Mouse (Mus musculus) gastrocnemius, adult 2 months (tissue): ENCODE results near the gene Vps37c. TPM values are rescaled to one million over a fixed set of nuclear protein-coding genes. Genes with fewer than 3 reads are reported as not detected.

Experiments used
- DNase-seq: peaks from one replicate; pipeline ENCODE4 v3.0.0; 2022
- H3K27ac ChIP-seq: fragments of 200-600 bp; 2 replicates; pipeline ENCODE4 v1.8.1; 2022; ENCODE audit warnings: mild to moderate bottlenecking
- H3K4me3 ChIP-seq: fragments of 200-600 bp; 2 replicates; pipeline ENCODE4 v1.8.1; 2022; ENCODE audit warnings: mild to moderate bottlenecking, moderate library complexity
- CTCF ChIP-seq: fragments of 200-600 bp; IDR thresholded peaks from 2 replicates; pipeline ENCODE4 v1.8.1; 2022; ENCODE audit warnings: antibody characterized with exemption, mild to moderate bottlenecking, moderate library complexity
- intact Hi-C: fragments of 180-260 bp; cut with DNase I; formaldehyde crosslinking; loops from one replicate; pipeline ENCODE4 v1.15.1; 2025
- total RNA-seq, 2 experiments: library from RNA; stranded (reverse); gene quantifications; 2 replicates each; pipeline ENCODE4 v1.2.3; 2021

Vps37c gene
- total RNA-seq, 2 experiments from 2014 or later, result 20.7 to 26.3 TPM

DNA sequence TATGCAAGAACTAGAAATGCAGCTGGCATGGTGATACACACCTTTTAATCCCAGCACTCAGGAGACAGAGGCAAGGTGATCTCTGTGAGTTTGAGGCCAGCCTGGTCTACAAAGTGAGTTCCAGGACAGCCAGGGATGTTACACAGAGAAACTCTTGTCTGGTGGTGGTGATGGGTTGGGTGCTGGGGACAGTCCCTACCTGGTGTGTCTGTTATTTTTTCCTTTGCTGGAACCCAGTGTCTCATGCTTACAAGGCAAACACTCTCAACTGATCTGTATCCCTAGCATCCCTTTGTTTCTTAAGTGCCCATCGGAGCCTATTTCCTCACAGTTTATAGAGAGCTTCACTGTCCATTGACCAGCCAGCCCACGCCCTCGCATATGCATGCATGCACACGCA lies 51.4 kb downstream of the Vps37c start:
- Histone ChIP-seq H3K4me3 (no peak overlapping the region), H3K27ac (no peak overlapping the region)
- no peak for DNase-seq
- no peak for TF ChIP-seq CTCF
- intact Hi-C loops, result no loop called here

DNA sequence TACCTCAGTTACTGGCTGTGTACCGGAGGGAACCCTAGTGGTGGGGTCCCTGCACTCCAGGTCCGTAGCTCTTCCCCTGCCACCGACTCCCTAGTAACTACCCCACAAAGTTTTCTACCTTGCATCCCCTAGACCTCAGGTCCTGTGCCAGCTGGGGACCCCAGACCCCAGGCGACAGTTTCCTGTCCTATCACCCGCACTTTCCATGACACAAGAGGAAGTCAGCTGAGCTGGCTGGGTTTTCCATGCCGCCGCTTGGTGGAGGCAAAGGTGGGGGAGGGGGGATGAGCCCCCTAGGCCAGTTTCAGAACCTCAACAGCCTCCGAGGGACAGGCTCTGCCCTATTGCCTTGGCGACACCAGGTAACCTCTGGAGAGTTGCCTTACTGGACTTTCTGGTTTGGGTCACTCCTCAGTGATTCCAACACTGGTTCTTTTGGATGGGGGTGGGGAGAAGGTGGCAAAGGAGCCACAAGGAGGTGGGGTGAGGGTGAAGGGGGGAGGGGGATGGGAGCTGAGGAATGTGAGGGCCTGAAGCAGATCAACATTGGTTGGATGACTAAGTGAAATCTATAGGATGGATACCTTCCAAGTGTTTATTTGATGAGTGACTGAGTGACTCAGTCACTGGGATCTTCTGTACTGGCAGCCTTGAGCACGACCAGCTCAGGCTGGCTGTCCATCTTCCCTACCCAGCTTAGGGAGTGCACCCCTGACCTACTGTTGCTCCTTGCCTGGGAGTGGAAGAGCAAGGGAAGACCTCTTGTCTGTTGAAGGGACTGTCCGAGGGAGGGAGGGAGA lies 52.3 kb downstream of the Vps37c start:
- TF ChIP-seq CTCF, result no peak
- intact Hi-C loops, result no loop called here
- no peak for DNase-seq
- Histone ChIP-seq H3K27ac (no peak overlapping the region), H3K4me3 (no peak overlapping the region)

DNA sequence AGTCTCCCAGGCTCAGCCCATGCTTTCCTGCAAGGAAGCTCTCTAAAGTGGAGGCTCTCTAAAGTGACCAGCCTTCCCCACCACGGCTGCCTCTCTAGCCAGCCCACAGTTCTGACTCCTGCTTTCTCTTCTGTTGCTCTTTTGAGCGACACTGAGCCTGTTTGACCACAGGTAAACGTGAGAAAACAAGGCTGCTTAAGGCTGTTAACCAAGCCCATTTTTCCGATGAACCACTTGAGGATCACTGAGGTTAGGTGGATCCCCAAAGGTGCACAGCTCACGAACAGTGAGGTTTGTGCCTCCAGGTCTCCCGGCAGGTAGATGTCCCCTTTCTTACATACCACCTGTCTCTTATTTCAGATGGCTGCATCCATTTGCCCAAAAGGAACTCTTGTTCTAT lies 53.6 kb downstream of the Vps37c start:
- no peak for TF ChIP-seq CTCF
- no peak overlapping the region for H3K27ac ChIP-seq
- no peak for DNase-seq
- intact Hi-C loops, result no loop called here
- no peak overlapping the region for H3K4me3 ChIP-seq

DNA sequence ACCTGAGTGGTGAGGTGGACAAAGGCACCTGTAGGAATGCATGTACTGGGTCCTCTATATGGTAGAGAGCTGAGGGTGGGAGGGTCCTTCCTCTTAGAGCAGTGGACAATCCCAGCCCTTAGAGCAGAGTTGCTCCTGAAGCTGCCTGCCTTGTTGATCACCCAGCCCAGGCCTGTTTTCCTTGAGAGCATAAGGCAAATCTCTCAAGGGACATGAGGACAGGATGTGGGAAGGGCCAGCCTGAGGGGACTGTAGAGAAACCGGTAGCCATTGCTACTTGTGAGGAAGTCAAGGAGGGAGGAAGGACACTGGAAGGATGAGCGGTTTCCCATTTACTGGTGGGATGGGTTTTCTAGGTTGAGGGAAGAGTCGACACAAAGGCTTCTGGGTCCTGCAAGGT lies 54.0 kb downstream of the Vps37c start:
- H3K4me3 ChIP-seq, result no peak overlapping the region
- TF ChIP-seq CTCF, result no peak
- no peak for DNase-seq
- intact Hi-C loops, result no loop called here
- no peak overlapping the region for H3K27ac ChIP-seq

DNA sequence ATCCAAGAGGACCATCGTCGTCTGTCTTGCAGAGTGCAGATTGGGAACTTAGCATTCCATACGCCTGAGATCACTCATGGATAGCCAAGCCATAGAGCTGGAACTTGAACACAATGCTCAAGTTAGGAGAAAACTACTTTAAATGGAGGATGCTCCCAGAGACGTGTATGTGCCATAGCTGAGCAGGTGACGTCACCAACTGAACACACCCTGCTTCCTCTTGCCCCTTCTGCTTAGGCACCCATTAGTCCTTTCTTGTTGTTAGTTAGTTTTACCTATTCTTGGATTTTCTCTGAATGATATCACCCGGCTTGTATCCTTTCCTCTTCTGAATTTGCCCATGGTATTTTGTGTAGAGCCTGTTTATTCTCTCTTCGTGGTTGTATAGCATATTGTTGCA lies 58.6 kb downstream of the Vps37c start:
- Histone ChIP-seq H3K27ac (no peak overlapping the region), H3K4me3 (no peak overlapping the region)
- TF ChIP-seq CTCF, result no peak
- no peak for DNase-seq
- intact Hi-C loops, result no loop called here

DNA sequence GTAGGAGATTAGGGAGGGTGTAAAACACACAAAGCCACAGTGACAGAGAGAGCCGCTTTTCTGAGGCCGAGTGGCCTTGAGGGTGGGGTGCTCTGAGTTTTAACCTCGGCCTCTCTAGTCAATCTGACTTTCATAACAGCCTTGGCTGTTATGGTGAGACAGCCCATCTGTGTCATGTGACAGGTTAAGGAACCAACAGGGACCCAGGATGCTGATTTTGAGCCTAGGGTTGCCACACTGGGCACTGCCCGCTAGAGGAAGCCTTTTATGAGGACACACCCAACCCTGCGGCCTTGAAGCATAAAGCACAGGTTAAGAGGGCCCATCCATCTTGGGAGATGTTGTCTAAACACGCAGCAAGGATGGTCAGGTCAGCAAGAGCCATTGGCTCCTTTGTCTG lies 59.2 kb downstream of the Vps37c start:
- no peak for TF ChIP-seq CTCF
- no peak for DNase-seq
- Histone ChIP-seq H3K27ac (no peak overlapping the region), H3K4me3 (no peak overlapping the region)
- intact Hi-C loops, result no loop called here

GRCm38 (mm10) chr19:10748401-10749102 lies 60.0 kb downstream of the Vps37c start:
- DNase-seq, result no peak
- Histone ChIP-seq H3K4me3 (no peak overlapping the region), H3K27ac (no peak overlapping the region)
- no peak for TF ChIP-seq CTCF
- intact Hi-C loops, result no loop called here

- DNase-seq, result no peak
- no peak overlapping the region for H3K4me3 ChIP-seq
- intact Hi-C loops, result no loop called here
- no peak overlapping the region for H3K27ac ChIP-seq
- no peak for TF ChIP-seq CTCF
Observed at GRCm38 (mm10) chr19:10749295-10749694, 60.8 kb downstream of the Vps37c start.

DNA sequence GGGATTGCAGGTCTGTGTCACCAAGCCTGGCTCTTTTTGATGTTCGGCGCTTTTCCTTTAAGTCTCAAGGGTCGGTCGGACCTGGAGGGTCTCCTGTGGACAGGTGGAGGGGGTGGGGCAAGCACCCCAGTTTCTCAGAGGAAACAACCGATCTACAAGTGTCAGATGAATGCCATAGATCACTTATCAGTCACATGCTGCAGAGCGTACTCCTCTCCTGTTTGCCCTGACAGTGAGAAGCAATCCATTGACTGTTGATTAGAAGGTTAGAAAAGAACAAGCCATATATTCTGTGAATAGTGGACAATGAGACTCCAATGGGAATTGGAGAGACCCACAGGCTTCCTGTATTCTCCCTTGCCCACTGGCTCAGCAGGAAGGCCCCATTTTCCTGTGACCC lies 61.6 kb downstream of the Vps37c start:
- TF ChIP-seq CTCF, result no peak
- no peak overlapping the region for H3K4me3 ChIP-seq

GRCm38 (mm10) chr19:10751607-10752006 lies 63.1 kb downstream of the Vps37c start:
- no peak for DNase-seq
- no peak for TF ChIP-seq CTCF
- intact Hi-C loops, result no loop called here
- no peak overlapping the region for H3K4me3 ChIP-seq
- no peak overlapping the region for H3K27ac ChIP-seq

More for the DNA sequence above, 61.6 kb downstream of the Vps37c start:
- H3K27ac ChIP-seq, result no peak overlapping the region
- DNase-seq, result no peak
- intact Hi-C loops, result no loop called here

DNA sequence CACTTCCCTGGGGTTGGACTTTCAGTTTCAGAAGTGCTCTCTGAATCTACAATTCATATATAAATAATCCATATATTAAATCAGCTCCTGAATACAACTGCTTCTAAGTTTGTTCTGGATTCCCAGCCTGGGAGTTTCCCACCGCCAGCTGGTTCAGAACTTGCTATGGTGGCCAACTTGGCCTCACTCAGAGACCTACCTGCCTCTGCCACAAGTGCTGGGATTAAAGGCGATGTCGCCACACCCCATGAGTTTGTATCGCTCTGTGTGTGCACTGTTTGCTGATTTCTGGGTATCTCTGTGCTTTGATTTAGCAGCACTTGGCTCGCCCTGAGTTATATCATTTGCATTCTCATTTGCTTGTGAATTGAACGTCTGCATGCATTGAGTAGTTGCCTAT lies 63.6 kb downstream of the Vps37c start:
- intact Hi-C loops, result no loop called here
- DNase-seq, result no peak
- H3K27ac ChIP-seq, result no peak overlapping the region
- TF ChIP-seq CTCF, result no peak
- H3K4me3 ChIP-seq, result no peak overlapping the region

DNA sequence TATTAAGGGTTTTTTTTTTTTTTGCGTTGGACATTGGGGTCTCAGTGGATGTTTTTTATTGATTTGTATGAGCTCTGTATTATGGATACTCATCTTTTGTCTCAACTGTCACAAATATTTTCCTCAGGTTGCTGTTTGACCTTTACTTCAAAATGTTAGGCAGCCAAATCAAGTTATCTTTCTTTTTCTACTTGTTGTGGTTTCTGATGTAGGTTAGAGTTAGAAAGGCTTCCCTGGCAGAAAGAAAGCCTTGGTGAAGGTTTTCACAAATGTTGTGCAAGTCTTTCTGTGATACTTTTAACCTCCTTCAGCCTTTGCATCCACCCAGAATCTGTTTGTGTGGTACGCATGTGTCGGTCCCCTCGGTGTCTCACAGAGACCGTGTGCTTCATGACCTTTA lies 64.1 kb downstream of the Vps37c start:
- intact Hi-C loops, result no loop called here
- Histone ChIP-seq H3K4me3 (no peak overlapping the region), H3K27ac (no peak overlapping the region)
- TF ChIP-seq CTCF, result no peak
- no peak for DNase-seq

DNA sequence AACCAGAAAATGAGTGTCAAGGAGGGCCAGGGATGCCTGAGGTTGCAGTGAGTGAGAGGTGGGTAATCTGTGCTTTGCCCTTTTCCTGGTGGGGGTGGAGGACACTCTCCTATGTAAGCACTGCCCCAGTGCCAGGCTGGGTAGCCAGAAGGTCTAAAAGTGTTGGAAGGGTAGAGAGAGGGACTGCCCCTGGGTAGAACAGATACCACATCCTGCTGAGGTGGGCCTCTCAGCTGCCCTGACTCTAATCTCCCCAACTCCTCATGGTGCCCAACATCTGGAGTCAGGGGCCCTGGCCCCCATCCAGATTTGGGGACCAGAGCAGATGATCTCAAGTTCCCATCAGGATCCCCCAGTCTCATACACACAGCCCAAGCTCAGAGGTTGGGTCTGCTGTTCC lies 68.6 kb downstream of the Vps37c start:
- peak overlapping the region; percentile 87 for H3K27ac ChIP-seq
- DNase-seq, result no peak
- TF ChIP-seq CTCF, result no peak
- no peak overlapping the region for H3K4me3 ChIP-seq
- intact Hi-C loops, result loop anchor here (1.0 kb wide), 1 partner anchor 23 kb away; no protein-coding TSS in a partner anchor
